Mouse (Mus musculus): ENCODE results near the gene Colgalt2. TPM values are rescaled to one million over a fixed set of nuclear protein-coding genes. Genes with fewer than 3 reads are reported as not detected.

Gene Colgalt2
- polyA plus RNA-seq, 1 experiment, result not detected

DNA sequence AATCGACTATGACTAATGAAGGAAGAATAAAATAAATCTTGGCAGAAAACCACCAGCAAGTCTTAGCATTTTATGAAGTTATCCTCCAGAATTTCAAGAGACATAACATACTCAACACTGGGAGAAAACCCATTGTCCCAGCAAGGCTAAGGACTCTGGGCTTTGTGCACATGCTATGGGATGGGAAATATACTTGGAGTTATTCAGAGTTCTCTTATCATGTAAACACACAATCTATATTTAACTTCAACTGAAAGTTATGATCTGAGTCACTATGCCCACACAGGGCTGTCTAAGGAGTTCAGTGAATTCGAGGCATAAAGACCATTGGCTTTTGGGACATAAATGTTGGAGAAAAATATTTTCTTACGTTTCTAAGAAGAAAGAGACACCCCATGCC, 151.3 kb downstream of the Colgalt2 start:
- no peak for TF ChIP-seq TAL1 (IDR thresholded peaks at IDR 0.05; ENCODE audit: low read length)
- TF ChIP-seq GATA1 (IDR thresholded peaks at IDR 0.05; ENCODE audit: low read length), result no peak
- Histone ChIP-seq H3K27me3 (ENCODE audit: control insufficient read depth) (no peaks in the 10 kb centered on the region), H3K9me3 (ENCODE audit: control insufficient read depth, low read length) (no peaks in the 10 kb centered on the region; the same call in 1 of the 2 replicates), H3K36me3 (ENCODE audit: control insufficient read depth) (peaks cover 2% of the 10 kb centered on the region; the same call in 1 of the 2 replicates), H3K4me1 (ENCODE audit: control insufficient read depth) (no peaks in the 10 kb centered on the region), H3K4me3 (replicated peaks) (no peak overlapping the region)

DNA sequence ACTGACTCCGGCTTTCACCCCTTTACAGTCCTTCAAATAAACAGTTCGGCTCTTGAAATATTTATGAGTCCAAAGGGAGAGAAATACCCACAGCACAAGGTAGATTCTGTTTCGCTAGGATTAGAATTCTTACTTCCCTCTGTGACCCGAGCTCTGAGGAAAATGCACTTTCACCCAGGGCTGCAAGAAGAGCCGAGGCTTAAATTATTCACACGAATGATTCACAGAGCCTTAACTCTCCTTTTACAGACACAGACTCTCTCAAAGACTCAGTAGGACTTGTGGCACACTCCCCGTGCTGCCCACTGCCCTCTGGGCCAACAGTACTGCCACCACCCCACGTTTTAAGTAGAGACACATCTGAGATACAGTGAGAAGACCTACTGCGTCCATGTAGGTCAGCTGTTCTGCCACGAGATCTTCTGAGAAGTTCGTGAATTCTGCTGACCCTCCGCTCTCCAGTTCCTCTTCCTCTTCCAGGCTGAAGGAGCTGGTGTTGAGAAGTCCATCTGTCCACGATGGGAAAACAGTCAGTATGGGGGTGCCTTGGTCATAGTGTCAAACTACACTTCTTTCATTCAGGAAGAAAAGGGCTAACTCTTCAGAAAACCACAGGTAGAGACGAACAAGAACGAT, 154.4 kb downstream of the Colgalt2 start:
- Histone ChIP-seq H3K4me3 (replicated peaks) (no peak overlapping the region), H3K36me3 (ENCODE audit: control insufficient read depth) (peaks cover 2% of the 10 kb centered on the region; the same call in 1 of the 2 replicates), H3K9me3 (ENCODE audit: control insufficient read depth, low read length) (no peaks in the 10 kb centered on the region), H3K4me1 (ENCODE audit: control insufficient read depth) (no peaks in the 10 kb centered on the region), H3K27me3 (ENCODE audit: control insufficient read depth) (no peaks in the 10 kb centered on the region)
- TF ChIP-seq GATA1 (IDR thresholded peaks at IDR 0.05; ENCODE audit: low read length) (no peak), TAL1 (IDR thresholded peaks at IDR 0.05; ENCODE audit: low read length) (no peak)

DNA sequence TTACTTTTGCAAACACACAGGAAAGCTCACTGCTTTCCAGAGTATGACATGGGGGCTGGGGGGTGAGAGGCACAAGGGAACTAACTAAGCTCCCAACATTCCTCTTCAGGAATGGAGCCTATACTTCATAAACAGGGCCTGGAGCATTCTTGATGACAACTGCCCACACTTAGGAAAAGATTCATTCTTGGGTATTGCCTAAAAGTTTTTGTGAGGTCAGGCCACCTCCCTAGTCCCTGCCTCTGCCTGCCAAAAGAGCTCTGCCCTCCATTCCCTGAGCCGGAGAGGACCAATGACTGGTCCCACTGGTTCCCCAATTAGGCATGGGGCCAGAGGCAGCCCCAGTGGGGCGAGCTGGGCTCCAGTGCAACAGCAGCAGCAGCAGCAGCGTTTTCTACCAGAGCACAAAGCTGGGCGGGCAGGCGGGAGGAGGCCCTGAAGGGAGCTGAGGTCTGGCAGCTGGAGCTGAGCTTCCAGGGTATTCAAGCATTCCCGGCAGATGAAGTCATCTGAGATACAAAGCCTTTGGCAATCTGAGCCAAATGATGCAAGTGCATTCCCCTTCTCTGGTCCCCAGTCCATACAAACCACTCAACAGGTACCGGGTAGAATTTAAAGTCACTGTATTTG, 156.4 kb downstream of the Colgalt2 start:
- TF ChIP-seq GATA1 (IDR thresholded peaks at IDR 0.05; ENCODE audit: low read length) (no peak), TAL1 (IDR thresholded peaks at IDR 0.05; ENCODE audit: low read length) (no peak)
- no peak overlapping the region for H3K4me3 ChIP-seq (replicated peaks)
- H3K4me1 ChIP-seq (ENCODE audit: control insufficient read depth), result no peaks in the 10 kb centered on the region
- H3K9me3 ChIP-seq (ENCODE audit: control insufficient read depth, low read length), result no peaks in the 10 kb centered on the region
- H3K36me3 ChIP-seq (ENCODE audit: control insufficient read depth), result peaks cover 2% of the 10 kb centered on the region; the same call in 1 of the 2 replicates
- H3K27me3 ChIP-seq (ENCODE audit: control insufficient read depth), result no peaks in the 10 kb centered on the region

DNA sequence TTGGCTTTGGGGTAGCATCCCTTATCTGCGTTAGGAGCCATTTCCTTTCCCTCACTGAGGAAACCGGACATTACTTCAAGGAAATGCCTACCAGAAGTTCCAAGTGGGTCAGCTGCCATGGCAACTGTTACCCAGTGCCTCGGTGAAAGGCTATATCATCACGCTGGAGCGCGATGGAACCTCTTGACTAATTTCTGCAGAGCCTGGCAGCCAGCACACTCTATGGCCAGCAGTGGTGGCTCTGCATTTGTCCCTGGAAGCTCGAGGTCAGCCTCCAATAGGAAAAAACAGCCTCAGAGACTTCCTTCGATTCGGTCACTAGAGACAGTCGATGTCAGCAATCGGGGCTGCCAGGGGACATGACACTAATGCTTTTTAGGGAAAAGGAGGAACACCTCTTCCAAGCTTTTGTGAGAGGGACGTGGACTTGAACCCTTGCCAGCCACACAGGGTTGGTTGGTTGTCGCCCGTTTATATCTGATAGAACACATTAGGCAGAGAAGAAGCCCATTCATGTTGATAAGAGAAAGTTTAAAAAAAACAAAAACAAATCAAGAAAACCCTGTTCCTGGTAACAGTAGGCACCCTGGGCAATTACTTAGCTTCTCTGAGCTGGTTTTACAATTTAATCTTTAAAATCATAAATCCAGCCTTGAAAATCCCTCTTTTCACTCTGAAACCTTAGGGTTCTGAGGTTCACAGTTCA, 157.1 kb downstream of the Colgalt2 start:
- H3K9me3 ChIP-seq (ENCODE audit: control insufficient read depth, low read length), result no peaks in the 10 kb centered on the region
- H3K4me3 ChIP-seq (replicated peaks), result no peak overlapping the region
- TF ChIP-seq GATA1 (IDR thresholded peaks at IDR 0.05; ENCODE audit: low read length), result no peak
- TF ChIP-seq TAL1 (IDR thresholded peaks at IDR 0.05; ENCODE audit: low read length), result no peak
- no peaks in the 10 kb centered on the region for H3K27me3 ChIP-seq (ENCODE audit: control insufficient read depth)
- peaks cover 2% of the 10 kb centered on the region; the same call in 1 of the 2 replicates for H3K36me3 ChIP-seq (ENCODE audit: control insufficient read depth)
- H3K4me1 ChIP-seq (ENCODE audit: control insufficient read depth), result no peaks in the 10 kb centered on the region

Other genes with a start within 250 kb of the Colgalt2 start
- 3.1 and 3.9 TPM in 2 replicates for gene Tsen15, start 13.1 kb upstream of the Colgalt2 start, polyA plus RNA-seq (2012)